Mouse (Mus musculus) central nervous system, embryonic 14 days (tissue): ENCODE results near the gene Cspg5. TPM values are rescaled to one million over a fixed set of nuclear protein-coding genes. Genes with fewer than 3 reads are reported as not detected.

Source experiments
- polyA plus RNA-seq: library from polyadenylated mRNA; depleted of rRNA; stranded (reverse); fragments of >200 nt; gene quantifications from 2 replicates; pipeline ENCODE4 v1.2.3, GENCODE M21; 2012; rRNA removed

The Cspg5 gene
- 85.3 and 86.8 TPM in 2 replicates for polyA plus RNA-seq

GRCm38 (mm10) chr9:110243221-110243833, at the start of gene Cspg5:
Cspg5 (plus strand) TSS chr9:110243783.

GRCm38 (mm10) chr9:110304969-110305651, 61.5 kb downstream of the Cspg5 start, which contains the start of gene Elp6:
Elp6 (plus strand) TSS chr9:110305173.

Other genes starting within 250 kb of the Cspg5 start
- gene Smarcc1, start 126.1 kb upstream of the Cspg5 start, polyA plus RNA-seq, result 73.8 and 80.2 TPM in 2 replicates
- 196 and 218 TPM in 2 replicates for gene Dhx30, start 126.0 kb upstream of the Cspg5 start, polyA plus RNA-seq
- 47.1 and 49.3 TPM in 2 replicates for gene Elp6, start 61.4 kb downstream of the Cspg5 start, polyA plus RNA-seq
- 30.4 and 36.7 TPM in 2 replicates for gene Scap, start 89.5 kb downstream of the Cspg5 start, polyA plus RNA-seq
- 38.1 and 48.7 TPM in 2 replicates for gene Ptpn23, start 164.4 kb downstream of the Cspg5 start, polyA plus RNA-seq
- 0.85 and 0.98 TPM in 2 replicates for gene Ngp, start 176.0 kb downstream of the Cspg5 start, polyA plus RNA-seq
- 29.9 and 33.6 TPM in 2 replicates for gene Klhl18, start 232.9 kb downstream of the Cspg5 start, polyA plus RNA-seq
- 3.0 and 3.1 TPM in 2 replicates for gene Kif9, start 233.2 kb downstream of the Cspg5 start, polyA plus RNA-seq